Mouse (Mus musculus) urinary bladder, postnatal 36 days (tissue): ENCODE results near the gene Zcchc4.

ENCODE experiments used
- DNase-seq, 2 experiments: peaks; one replicate each; pipeline ENCODE4 v3.0.0; 2022; ENCODE audit warnings: low spot score in 2 of 2, mixed read lengths in 1 of 2

Zcchc4 gene

DNA sequence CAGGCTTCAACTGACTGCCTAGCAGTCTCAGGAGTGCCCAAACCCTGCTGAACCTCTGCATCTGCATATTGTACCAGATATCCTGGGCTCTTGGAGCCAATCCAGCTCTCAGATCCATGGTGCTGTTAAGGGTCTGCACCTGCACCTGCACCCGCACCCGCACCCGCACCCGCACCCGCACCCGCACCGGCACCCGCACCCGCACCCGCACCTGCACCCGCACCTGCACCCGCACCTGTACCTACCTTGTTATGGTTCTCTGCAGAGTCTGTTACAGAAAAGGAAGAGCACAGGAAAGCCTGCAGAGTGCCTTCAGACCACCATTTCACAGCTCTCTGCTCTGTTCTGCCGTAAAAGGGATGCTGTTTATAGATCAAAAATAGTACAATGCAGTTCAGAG, 96.8 kb downstream of the Zcchc4 start:
- DNase-seq, result no peak
